Mouse (Mus musculus) forebrain, postnatal 0 days (tissue): ENCODE data around the gene Cacng8. TPM values are rescaled to one million over a fixed set of nuclear protein-coding genes. Genes with fewer than 3 reads are reported as not detected.

ENCODE experiments used
- ATAC-seq: fragments of 200-750 bp; cut with Nextera tagmentation; 2 replicates; pipeline ENCODE4 v1.8.0; 2017; ENCODE audit warnings: mild to moderate bottlenecking, moderate library complexity
- DNase-seq: peaks from one replicate; pipeline ENCODE4 v3.0.0-alpha.2; 2015
- H3K27ac ChIP-seq: fragments of 300-500 bp; sonication (generic); 2 replicates; pipeline ENCODE4 v1.5.1; 2014; ENCODE audit warnings: low read depth, mild to moderate bottlenecking, antibody characterized with exemption, low read length, moderate library complexity, mixed read lengths
- H3K27me3 ChIP-seq: fragments of 300-500 bp; sonication (generic); 2 replicates; pipeline ENCODE4 v1.6.1; 2014; ENCODE audit warnings: mild to moderate bottlenecking, low read length, mixed read lengths; ENCODE audit not compliant: insufficient read depth
- H3K36me3 ChIP-seq: fragments of 300-500 bp; sonication (generic); 2 replicates; pipeline ENCODE4 v1.6.1; 2014; ENCODE audit warnings: mild to moderate bottlenecking, moderate library complexity; ENCODE audit not compliant: insufficient read depth
- H3K4me1 ChIP-seq: fragments of 300-500 bp; sonication (generic); 2 replicates; pipeline ENCODE4 v1.6.1; 2014; ENCODE audit warnings: antibody characterized with exemption; ENCODE audit not compliant: insufficient read depth
- H3K4me2 ChIP-seq: fragments of 300-500 bp; sonication (generic); 2 replicates; pipeline ENCODE4 v1.6.1; 2014; ENCODE audit warnings: low read depth, mild to moderate bottlenecking, moderate library complexity
- H3K4me3 ChIP-seq: fragments of 300-500 bp; sonication (generic); 2 replicates; pipeline ENCODE4 v1.5.1; 2014; ENCODE audit warnings: low read depth, low read length, mixed read lengths
- H3K9ac ChIP-seq: fragments of 300-500 bp; sonication (generic); 2 replicates; pipeline ENCODE4 v1.6.1; 2014; ENCODE audit warnings: mild to moderate bottlenecking
- H3K9me3 ChIP-seq: fragments of 300-500 bp; sonication (generic); 2 replicates; pipeline ENCODE4 v1.6.1; 2016; ENCODE audit warnings: low read length
- CTCF ChIP-seq: sonication (generic); IDR thresholded peaks from 2 replicates; pipeline ENCODE4 v1.5.1; 2016; ENCODE audit warnings: antibody characterized with exemption, control low read depth, low read depth
- WGBS: fragments of 180-500 bp; shearing (Covaris S2); extraction: QIAGEN DNeasy Blood & Tissue Kit; methylation state at CpG from one replicate; pipeline ENCODE4 v1.1.7; 2014; 5-methylcytosine and 5-hydroxymethylcytosine counted together
- polyA plus RNA-seq: library from polyadenylated mRNA; unstranded; fragments of >200 nt; fragmentation: Nextera tagmentation; extraction: Ambion mirVana; gene quantifications from 2 replicates; pipeline ENCODE4 v1.2.1, GENCODE M21; 2015
- total RNA-seq: library from RNA; depleted of rRNA; stranded (reverse); fragments of >200 nt; gene quantifications from 2 replicates; pipeline ENCODE4 v1.2.3, GENCODE M21; 2014

The Cacng8 gene
- total and polyA plus RNA-seq, 2 experiments from 2014 or later, result 17.8 to 42.2 TPM

DNA sequence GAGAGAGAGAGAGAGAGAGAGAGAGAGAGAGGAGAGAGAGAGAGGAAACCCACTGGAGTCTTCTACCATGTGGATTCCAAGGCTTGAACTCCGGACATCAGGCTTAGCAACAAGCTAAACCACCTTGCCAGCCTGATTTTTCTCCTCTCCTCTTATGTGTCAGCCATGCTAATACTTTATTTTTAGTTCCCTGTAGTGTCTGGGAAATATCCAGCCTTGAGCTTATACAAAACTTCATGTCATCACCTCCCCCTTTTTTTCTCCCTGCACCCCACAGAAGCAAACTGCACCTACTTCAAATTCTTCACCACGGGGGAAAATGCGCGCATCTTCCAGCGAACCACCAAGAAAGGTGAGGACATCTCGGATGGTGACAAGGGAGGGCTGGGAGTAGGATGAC lies 39.7 kb downstream of the Cacng8 start:
- no peak overlapping the region for H3K9ac ChIP-seq
- no peak for TF ChIP-seq CTCF
- no peaks in the 10 kb centered on the region for H3K36me3 ChIP-seq
- H3K27ac ChIP-seq, result no peak overlapping the region
- no peaks in the 10 kb centered on the region for H3K27me3 ChIP-seq
- H3K9me3 ChIP-seq, result no peaks in the 10 kb centered on the region
- no peak overlapping the region for H3K4me2 ChIP-seq
- DNase-seq (no peak), ATAC-seq (no peak)
- no peaks in the 10 kb centered on the region for H3K4me1 ChIP-seq
- no peak overlapping the region for H3K4me3 ChIP-seq
- WGBS, result 76% methylated on average over 6 of the region's 6 CpGs

DNA sequence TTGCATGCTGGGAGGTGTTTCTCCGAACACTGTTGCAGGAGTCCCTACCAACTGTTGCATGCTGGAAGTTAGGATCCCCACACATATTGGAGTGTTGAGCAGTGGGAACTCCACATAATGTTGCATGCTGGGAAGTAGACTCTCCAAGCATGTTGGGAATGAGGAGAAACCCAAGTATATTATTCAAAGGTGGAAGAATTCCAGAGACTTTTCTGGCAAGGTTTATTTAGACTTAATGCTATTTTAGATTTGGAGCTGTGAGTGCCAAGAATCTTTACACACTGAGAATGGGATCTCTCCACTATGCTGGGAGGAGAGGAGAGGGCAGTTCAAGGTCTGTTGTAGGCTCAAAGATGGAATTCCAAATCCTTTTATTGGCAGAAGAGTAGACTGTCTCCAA lies 41.6 kb downstream of the Cacng8 start:
- H3K9me3 ChIP-seq, result no peaks in the 10 kb centered on the region
- WGBS, result 93% methylated on average over 1 of the region's 1 CpGs
- H3K4me1 ChIP-seq, result no peaks in the 10 kb centered on the region
- no peak overlapping the region for H3K4me2 ChIP-seq
- H3K27ac ChIP-seq, result no peak overlapping the region
- no peak overlapping the region for H3K4me3 ChIP-seq
- ATAC-seq (peak; percentile 34; the same call in 1 of the 2 replicates), DNase-seq (no peak)
- H3K36me3 ChIP-seq, result no peaks in the 10 kb centered on the region
- H3K9ac ChIP-seq, result no peak overlapping the region
- TF ChIP-seq CTCF, result no peak
- no peaks in the 10 kb centered on the region for H3K27me3 ChIP-seq

DNA sequence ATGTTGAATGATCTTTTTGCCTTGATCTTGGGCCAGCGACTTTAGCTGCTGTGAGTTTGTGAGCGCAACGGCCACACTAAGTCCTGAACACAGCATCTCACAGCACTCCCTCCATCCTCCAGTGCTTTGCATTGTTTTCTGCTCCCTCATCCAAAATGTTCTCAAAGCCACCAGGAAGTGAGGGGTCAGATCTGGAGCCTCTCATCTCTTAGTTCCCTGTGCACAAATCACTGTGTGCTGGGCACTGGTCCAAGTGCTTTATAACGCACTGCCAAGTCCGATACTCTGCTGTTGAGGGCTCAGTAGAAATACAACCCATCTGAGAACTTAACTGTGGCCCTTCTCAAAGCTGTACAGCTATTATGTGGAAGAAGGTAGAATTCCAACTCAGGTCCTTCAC lies 47.5 kb downstream of the Cacng8 start:
- no peaks in the 10 kb centered on the region for H3K36me3 ChIP-seq
- no peaks in the 10 kb centered on the region for H3K27me3 ChIP-seq
- ATAC-seq (no peak), DNase-seq (no peak)
- WGBS, result 28% methylated on average over 5 of the region's 5 CpGs
- no peak overlapping the region for H3K4me3 ChIP-seq
- TF ChIP-seq CTCF, result no peak
- no peaks in the 10 kb centered on the region for H3K4me1 ChIP-seq
- no peak overlapping the region for H3K4me2 ChIP-seq
- no peak overlapping the region for H3K9ac ChIP-seq
- H3K27ac ChIP-seq, result no peak overlapping the region
- no peaks in the 10 kb centered on the region for H3K9me3 ChIP-seq

DNA sequence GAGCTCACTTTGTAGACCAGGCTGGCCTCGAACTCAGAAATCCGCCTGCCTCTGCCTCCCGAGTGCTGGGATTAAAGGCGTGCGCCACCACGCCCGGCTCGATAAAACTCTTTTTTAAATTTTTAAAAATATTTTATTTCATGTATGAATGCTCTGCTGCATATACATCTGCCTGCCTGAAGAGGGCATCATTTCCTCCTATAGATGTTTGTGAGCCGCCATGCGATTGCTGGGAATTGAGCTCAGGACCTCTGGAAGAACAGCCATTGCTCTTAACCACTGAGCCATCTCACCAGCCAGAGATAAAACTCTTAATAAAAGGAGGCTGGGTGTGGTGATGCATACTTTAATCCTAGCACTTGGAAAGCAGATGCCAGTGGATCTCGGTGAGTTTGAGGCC lies 49.5 kb downstream of the Cacng8 start:
- ATAC-seq (no peak), DNase-seq (no peak)
- H3K4me3 ChIP-seq, result no peak overlapping the region
- no peaks in the 10 kb centered on the region for H3K27me3 ChIP-seq
- H3K4me2 ChIP-seq, result no peak overlapping the region
- WGBS, result 88% methylated on average over 10 of the region's 11 CpGs
- H3K9ac ChIP-seq, result no peak overlapping the region
- TF ChIP-seq CTCF, result no peak
- no peaks in the 10 kb centered on the region for H3K9me3 ChIP-seq
- no peaks in the 10 kb centered on the region for H3K4me1 ChIP-seq
- no peak overlapping the region for H3K27ac ChIP-seq
- no peaks in the 10 kb centered on the region for H3K36me3 ChIP-seq

DNA sequence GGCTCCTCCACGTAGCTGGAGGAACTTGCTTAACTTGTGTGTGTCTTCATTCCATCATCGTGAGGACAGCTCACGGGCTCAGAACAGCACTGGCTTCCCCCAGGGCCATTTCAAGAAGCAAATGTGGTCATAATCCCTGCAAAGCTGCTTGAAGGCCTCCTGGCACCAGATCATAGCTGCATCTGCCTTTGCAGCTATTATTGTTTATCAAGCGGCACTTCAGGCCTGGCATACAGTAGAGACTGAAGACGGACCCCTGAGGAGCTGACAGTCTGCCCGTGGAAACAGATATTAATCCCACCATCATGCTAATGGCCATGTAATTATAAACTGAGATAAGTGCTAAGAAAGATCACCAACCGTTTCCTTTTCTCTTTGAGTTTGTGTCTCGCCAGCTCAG lies 50.0 kb downstream of the Cacng8 start:
- 49% methylated on average over 8 of the region's 8 CpGs for WGBS
- Histone ChIP-seq H3K27ac (no peak overlapping the region), H3K36me3 (no peaks in the 10 kb centered on the region), H3K4me3 (no peak overlapping the region), H3K9ac (no peak overlapping the region), H3K27me3 (no peaks in the 10 kb centered on the region), H3K4me1 (no peaks in the 10 kb centered on the region), H3K9me3 (no peaks in the 10 kb centered on the region), H3K4me2 (no peak overlapping the region)
- no peak for DNase-seq
- TF ChIP-seq CTCF, result no peak
- ATAC-seq, result no peak

DNA sequence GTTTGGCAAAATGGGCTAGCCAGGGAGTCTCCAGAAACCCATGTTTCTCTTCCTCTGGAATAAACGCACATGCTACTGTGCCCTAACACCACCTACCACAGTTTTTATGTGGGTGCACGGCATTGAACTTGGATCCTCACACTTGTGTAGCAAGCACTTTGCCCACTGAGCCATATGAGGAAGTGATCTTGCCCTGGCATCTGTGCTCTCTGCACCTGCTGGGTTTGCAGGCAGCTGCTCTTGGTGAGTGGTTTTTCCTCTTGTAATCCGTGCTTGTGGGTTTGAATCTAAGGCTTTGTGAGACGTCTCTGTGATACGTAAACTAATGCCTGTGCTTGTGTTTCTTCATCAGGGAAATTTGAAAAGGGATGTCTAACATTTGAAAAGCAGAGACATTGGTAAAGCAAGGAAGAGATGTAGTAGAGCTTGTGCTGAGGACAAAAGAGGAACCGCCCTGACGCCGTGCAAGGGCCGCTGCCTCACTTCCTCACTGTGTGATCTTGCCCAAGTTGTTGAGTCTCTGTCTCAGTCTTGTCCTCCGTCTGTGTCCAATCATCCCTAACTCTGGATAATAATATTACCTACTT lies 52.1 kb downstream of the Cacng8 start:
- Histone ChIP-seq H3K9me3 (no peaks in the 10 kb centered on the region), H3K4me3 (no peak overlapping the region), H3K27ac (no peak overlapping the region), H3K27me3 (no peaks in the 10 kb centered on the region), H3K4me2 (no peak overlapping the region), H3K4me1 (no peaks in the 10 kb centered on the region), H3K36me3 (no peaks in the 10 kb centered on the region), H3K9ac (no peak overlapping the region)
- no peak for ATAC-seq
- no peak for TF ChIP-seq CTCF
- WGBS, result 84% methylated on average over 10 of the region's 10 CpGs
- DNase-seq, result no peak

DNA sequence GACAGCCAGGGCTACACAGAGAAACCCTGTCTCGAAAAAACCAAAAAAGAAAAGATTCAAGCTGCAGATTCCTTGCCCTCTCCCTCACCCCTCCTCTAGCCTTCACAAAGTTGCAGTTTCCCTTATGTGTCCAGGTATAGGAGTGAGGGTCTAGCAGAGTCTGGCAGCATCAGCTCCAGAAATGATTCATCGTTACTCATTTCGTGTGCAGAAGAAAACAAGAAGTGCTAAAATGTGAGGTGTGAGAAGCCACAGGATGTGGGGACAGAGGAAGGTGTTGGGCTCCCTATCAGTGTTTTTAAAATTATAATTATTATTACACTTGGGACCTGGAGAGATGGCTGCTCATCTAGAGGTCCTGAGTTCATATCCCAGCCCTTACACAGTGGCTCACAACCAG lies 54.2 kb downstream of the Cacng8 start:
- ATAC-seq (no peak), DNase-seq (no peak)
- WGBS, result 79% methylated on average over 3 of the region's 3 CpGs
- H3K4me1 ChIP-seq, result no peaks in the 10 kb centered on the region
- H3K9me3 ChIP-seq, result no peaks in the 10 kb centered on the region
- TF ChIP-seq CTCF, result no peak
- H3K4me2 ChIP-seq, result no peak overlapping the region
- H3K27ac ChIP-seq, result no peak overlapping the region
- no peak overlapping the region for H3K4me3 ChIP-seq
- H3K9ac ChIP-seq, result no peak overlapping the region
- no peaks in the 10 kb centered on the region for H3K27me3 ChIP-seq
- H3K36me3 ChIP-seq, result no peaks in the 10 kb centered on the region
